Mouse (Mus musculus): ENCODE results near the gene Nat10.

DNA sequence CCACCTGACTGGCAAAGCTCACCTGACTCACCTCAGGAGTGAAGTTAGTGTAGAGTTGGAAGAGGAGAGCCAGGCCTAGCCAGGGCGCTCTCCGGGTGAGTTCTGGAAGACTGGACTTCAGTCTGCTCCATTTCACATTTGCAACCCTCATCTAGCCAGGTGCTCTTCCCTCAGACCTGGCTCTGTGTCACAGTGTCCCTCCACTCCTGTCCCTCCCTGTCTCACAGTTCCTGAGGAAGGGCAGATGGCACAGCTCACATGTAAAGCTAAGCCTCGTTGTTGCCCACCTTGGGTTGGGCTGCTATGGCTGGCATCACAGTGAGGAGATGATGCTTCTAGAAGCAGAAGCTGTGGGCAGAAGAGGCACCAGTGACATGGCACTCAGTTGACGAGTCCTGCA is 55.2 kb downstream of the Nat10 start:
- no peak for TF ChIP-seq CTCF (IDR thresholded peaks at IDR 0.05; ENCODE audit: low read depth, low read length)
- no peak for TF ChIP-seq POLR2A (IDR thresholded peaks at IDR 0.05; ENCODE audit: extremely low read depth, insufficient read depth, low read length)
